Mouse (Mus musculus): Measurements from ENCODE around the gene Nap1l5.

DNA sequence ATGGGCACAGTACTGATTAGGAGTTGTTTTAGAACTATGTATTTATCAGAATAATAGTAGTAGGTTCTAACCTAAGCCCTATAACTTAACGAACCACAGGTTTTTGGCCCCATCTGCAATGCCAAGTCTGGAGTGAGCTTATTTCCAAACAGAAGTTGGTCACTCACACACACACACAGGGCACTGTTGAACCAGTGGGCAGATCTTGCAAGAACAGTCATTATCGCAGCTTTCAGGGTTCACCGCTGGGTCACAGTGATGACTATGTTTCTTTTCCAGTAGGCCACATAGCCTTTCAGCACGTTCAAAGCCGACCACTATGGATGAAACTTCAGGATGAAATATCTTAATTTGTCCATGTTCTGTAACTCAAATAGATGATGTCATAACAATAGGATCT, 15.6 kb upstream of the Nap1l5 start:
- TF ChIP-seq CTCF (IDR thresholded peaks at IDR 0.05) (no peak), EP300 (IDR thresholded peaks at IDR 0.05) (no peak)

Data from lung, postnatal 0 days (tissue).